Mouse (Mus musculus) liver, embryonic 14.5 days (tissue): ENCODE measurements at regions not wholly inside any gene's neighbourhood (a gene's known extent, or its start where the extent isn't known, plus 50 kb on each side); places are given as distances from the start of the nearest gene placed in this dataset.

Experiments
- CTCF ChIP-seq: IDR thresholded peaks from 2 replicates; pipeline ENCODE4 v1.5.1; 2016; ENCODE audit warnings: antibody characterized with exemption, low read depth, control low read depth
- EP300 ChIP-seq: IDR thresholded peaks from 2 replicates; pipeline ENCODE4 v1.6.1; 2016; ENCODE audit warnings: antibody characterized with exemption, low read depth

- TF ChIP-seq CTCF (no peak), EP300 (no peak)
These were observed 110.3 kb upstream of the Tle3 start for GRCm38 (mm10) chr9:61261739-61262333.
